Mouse (Mus musculus): ENCODE measurements around the gene Mansc4.

The Mansc4 gene

DNA sequence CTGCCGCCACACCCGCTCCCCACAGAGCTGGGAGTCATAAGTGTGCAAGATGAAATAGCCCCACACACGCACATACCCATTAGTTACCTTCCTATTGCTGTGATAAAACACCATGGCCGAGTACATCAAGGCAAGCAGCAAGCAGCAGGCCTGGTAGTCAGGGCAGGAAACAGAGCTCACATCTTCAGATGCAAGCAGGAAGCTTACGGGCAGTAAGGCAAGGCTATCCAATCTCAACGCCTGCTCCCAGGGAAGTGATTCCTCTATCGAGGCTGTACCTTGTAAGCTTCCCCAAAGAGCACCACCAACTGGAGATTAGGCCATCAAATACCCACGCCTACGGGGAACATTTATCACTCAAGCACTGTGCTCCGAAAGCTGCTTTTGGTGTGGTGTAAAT is 6.9 kb downstream of the Mansc4 start:
- no peak for DNase-seq (ENCODE audit: low read depth, low spot score)

DNA sequence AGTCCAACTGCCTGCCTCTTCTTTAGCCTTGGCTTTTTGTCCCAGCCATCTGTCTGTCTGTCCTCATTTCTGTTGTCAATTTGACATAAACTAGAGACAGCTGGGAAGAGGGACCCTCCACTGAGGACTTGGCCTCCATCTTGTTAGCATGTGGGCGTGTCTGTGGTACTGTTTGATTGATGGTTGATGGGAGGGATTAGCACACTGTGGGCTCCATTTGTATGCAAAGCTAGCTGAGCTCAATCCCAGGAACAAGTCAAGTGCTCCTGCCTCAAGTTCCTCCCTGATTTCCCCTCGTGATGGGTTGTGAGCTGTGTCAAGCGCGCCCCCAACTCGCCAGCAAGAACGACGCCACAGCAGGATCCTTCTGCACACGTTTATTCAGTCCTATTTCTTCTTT is 10.0 kb downstream of the Mansc4 start:
- DNase-seq (ENCODE audit: low read depth, low spot score), result no peak

DNA sequence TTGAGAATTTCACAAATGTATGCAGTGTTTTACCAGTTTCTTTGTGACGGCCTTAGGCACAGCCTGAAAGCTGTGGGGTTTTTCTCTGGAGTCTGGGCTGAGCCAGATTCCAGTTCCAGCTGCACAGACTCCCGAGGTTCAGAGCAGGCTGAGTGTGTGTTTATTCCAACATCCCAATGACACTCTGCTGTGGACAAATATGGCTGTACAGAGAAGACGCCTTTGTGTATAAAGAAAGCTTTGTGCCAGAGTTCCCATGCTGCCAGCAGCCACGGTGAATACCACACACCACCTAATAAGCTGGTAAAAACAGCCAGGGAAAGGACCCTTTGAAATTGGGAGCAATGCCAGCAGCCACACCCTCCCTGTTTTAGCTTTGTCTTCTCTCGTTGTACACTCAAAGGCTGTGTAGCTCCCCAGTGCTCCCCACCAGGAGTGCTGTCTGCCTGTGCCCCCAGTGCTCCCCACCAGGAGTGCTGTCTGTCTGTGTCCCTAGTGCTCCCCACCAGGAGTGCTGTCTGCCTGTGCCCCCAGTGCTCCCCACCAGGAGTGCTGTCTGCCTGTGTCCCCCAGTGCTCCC is 10.9 kb downstream of the Mansc4 start:
- no peak for DNase-seq (ENCODE audit: low read depth, low spot score)

DNA sequence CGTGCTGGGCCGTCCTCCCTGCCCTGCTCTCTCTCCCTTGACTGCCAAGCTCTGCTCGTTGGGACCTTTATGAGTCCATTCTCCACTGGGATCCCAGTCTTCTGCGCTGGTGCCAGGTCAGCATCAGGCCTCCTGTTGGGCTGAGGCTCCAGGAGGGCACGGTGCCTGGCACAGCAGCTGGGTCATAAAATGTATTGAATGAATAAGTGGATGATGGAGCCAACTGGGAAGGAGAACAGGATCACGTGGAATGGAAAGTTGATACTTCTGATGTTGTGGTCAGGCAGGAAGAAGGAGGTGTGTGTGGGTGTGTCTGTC is 21.9 kb downstream of the Mansc4 start:
- no peak for DNase-seq (ENCODE audit: low read depth, low spot score)

DNA sequence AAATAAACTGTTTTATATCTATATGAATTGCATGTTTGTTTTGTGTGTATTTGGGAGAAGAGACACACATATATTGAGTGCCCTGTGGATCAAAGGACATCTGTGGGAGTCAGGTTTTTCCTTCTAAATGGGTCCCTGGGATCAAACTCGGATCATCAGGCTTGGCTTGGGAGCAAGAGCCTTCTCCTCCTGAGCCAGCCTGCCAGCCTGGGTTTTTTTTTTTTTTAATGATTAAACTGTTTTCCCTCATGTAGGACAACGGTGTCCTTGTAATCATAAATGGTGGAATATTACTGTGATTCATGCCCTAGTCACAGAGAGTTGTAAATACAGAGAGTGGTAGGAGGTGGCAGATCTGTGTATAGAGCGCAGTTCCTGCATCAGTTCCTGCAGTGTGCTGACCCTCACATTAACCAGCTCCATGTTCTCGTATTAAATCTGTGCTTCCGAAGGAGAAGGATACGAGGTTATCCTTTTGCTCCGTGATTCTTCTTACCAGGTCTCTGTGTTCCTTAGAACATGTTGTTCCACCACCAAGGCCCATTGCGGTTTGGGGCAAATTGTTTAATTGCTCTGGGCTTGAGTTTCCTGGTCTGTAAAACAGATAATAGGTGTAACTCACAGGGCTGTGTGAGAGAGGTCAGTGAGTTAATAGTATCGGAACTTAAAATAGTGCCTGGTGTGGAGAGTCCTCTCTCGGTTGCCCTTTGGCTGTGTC is 22.4 kb downstream of the Mansc4 start:
- no peak for DNase-seq (ENCODE audit: low read depth, low spot score)

DNA sequence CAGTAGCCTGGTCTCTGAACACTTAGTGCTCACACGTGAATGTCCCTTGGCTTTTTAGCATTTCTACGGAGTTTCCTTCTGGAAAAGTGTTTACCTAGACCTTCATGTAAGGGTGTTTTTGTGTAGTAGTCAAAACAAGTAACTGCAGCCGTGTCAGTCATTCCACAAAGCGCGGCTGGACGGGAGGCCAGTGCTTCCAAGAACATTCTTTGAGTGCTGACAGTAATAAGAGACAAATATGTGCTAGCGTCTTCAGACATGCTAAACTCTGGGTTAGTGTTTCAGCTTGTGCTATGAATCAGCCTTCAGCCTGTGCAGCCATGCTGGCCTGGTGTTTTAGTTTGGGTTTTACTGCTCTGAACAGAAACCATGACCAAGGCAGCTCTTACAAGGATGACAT is 24.1 kb downstream of the Mansc4 start:
- no peak for DNase-seq (ENCODE audit: low read depth, low spot score)

DNA sequence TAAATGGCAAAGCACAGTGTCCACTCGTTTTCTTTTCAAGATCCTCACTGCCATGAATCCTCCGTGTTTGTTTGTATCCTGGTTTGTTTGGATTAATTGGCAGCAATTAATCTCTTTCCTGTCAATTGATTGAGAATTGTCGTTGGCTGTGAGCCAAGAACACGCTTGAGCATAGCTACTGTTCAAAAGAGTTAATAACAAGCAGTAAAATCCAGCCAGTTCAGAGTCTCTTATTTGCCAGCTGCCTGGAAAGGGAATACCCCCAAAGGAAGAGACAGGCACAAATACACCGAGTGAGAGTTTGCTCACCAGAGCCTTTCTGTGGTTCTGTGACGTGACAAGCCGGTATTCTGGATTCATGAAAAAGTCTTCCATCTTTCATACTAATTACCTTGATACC is 24.8 kb downstream of the Mansc4 start:
- no peak for DNase-seq (ENCODE audit: low read depth, low spot score)

DNA sequence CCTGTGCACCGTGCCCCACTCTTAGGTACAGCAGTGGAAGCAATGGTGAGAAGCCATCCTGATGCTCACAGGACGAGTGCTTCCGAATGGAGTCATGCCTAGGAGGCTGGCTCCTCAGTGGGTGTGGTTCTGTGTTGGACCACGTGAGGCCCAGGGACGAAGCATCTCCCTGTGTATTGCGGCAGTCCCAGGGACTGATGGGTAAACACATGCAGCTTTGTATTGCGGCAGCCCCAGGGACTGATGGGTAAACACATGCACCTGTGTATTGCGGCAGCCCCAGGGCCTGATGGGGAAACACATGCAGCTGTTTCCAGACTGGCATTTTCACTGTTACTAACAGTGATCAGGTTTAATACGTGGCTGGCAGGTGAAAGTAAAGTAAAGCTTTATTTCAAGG is 25.2 kb downstream of the Mansc4 start:
- DNase-seq (ENCODE audit: low read depth, low spot score), result no peak

DNA sequence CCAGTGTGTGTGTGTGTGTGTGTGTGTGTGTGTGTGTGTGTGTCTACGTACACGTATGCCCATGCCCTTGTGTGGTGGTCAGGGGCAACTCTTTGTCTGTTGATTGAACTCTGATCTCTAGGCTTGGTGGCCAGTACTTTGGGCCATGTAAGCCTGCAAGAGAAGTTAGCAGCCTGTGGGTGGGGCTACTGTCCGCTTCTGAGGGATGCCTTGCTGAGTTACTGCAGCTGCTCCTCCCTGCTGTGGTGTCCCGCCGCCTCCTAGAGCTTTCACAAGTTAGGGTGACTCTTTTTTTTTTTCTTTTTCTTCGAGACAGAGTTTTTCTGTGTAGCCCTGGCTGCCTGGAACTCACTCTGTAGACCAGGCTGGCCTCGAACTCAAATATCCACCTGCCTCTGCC is 27.5 kb downstream of the Mansc4 start:
- DNase-seq (ENCODE audit: low read depth, low spot score), result no peak

DNA sequence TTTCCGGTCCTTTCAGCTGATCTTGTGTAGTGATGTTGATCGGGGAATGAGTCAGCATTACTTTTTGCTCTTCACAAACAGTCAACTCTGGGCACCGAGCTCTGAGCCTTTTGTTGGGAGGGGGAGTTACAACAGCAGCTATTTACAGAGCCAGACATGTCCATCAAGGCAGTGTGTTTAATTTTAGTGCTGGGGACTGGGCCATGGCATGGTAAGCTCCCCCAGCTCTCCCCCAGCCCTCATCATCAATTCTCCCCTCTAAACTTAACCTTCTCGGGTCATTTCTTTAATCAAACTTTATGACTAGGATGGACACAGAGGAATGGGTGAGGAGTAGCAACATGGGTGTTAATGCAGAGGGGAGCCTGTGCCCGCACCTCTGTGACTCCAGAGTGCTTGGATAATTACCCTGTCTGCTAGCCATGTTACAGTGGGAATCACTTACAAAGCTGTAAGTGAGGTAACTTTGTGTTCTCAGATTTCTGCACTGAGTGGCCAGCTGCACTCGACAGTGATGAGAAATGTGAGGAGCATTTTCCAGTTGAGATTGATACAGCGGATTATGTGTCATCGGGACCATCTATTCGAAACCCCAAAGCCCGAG is 31.4 kb downstream of the Mansc4 start:
- DNase-seq (ENCODE audit: low read depth, low spot score), result no peak

DNA sequence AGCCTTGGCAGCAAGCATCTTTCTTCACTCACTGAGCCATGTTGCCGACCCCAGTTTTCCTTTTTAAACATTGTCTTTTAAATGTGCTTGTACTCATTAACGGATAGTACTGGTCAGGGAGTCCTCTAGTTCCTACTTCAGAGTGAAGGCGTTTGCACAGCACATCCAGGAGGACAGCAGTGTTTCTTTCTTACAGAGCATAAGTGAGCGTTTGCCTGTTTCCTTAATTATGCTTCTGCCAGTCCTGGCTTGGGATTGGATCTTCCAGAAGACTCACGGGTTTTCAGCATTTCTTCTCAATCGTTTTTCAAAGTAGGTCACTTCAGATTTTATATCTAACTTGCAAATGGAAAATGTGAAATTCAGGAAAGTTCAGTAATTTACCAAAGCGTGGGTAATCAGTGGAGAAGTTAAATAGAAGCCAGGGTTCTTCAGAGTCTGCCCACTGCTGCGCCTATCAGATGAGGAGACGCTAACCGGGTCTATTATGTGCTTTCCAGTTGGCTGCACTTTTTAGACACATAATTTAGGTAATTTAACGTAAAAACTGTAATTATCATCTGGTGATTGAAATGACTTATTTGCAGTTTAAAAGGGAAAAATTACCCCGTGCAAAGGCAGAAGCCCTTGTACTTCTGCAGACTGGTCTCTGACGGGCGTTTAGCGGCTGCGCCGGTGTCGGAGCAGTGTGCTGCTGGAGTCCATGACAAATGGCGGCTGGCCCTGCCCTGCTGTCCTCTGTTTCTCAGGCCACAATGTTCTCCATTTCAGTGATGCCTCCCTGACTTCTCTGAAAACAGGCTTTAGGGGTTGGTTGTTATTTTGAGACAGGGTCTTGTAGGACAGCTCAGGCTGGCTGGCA is 32.8 kb downstream of the Mansc4 start:
- DNase-seq (ENCODE audit: low read depth, low spot score), result no peak

DNA sequence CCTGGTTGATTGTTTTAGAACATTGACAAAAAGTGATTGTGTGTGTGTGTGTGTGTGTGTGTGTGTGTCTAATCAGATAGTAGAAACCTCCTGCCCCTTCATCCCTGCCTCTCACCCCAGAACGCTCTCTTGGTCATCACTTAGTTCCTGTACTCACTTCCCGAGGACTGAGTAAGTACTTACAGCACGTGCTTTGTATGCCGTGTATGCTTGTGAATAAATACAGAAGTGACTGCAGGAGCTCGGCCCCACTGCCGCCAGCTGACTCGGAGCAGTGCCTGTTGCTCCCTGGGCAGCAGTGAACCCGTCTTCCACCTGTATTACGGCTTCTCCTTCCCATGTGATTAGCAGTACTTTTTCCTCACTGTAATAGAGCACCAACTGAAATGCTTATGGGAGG is 34.4 kb downstream of the Mansc4 start:
- DNase-seq (ENCODE audit: low read depth, low spot score), result no peak

DNA sequence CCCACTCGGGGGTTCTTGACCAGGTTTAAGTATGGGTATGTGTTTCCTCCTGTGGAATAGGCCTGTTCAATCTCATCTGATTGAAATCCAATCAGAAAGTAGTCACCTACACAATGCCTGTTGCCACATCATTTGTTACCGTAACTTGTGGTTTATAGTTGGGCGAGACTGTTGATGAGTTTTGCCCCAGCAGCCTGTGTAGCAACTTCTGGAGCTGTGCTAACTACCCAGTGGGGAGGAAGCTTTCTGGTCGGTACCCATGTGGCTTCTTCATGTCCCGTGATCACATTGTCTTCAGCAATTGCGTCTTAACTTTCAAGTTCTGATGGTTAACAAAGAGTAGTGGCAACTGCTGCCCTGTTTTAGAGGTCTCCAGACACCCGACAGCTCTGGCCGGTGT is 35.2 kb downstream of the Mansc4 start:
- no peak for DNase-seq (ENCODE audit: low read depth, low spot score)

DNA sequence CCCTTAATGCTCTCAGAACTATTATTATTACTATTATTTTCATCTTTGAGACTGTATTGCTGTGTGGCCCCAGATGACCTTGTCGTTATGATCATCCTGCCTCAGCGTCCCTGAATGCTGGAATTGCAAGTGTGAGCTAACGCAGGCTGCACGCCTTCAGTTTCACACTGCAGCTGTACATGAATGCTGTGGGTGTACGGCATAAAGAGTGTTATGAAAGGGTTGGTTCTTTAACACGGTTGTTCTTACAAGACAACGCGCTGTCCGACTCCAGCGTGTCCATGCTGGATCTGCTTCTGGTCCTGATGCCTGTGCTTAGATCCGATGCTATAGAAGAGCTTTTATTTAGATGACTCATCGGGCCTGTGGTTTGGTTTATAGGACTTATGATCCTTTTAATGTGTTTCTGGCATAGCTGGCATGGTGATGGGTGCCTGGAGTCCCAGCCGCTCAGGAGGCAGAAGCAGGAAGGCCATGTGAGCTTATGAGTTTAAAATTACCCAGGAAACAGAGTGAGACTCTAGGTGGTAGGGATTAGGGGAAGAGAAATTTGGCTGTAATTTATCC is 37.5 kb downstream of the Mansc4 start:
- no peak for DNase-seq (ENCODE audit: low read depth, low spot score)

DNA sequence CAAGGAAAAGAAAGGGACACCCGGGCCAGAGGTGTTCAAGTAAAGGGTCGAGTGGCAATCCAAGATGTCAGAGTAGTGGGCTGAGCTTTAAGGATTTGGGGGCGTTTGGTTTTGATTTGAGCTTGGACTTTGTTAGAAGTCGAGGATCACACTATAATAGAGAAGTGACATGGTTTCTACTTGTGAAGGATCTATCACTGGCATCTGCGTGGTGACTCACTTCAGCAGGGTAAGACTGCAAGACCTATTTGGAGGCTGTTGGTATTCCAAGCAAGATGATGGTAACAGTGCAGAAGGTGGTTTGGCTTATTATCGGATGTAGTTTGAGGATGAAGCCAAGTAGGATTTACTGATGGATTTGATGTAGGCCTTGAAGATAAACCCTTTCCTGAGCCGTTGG is 43.2 kb downstream of the Mansc4 start:
- no peak for DNase-seq (ENCODE audit: low read depth, low spot score)

DNA sequence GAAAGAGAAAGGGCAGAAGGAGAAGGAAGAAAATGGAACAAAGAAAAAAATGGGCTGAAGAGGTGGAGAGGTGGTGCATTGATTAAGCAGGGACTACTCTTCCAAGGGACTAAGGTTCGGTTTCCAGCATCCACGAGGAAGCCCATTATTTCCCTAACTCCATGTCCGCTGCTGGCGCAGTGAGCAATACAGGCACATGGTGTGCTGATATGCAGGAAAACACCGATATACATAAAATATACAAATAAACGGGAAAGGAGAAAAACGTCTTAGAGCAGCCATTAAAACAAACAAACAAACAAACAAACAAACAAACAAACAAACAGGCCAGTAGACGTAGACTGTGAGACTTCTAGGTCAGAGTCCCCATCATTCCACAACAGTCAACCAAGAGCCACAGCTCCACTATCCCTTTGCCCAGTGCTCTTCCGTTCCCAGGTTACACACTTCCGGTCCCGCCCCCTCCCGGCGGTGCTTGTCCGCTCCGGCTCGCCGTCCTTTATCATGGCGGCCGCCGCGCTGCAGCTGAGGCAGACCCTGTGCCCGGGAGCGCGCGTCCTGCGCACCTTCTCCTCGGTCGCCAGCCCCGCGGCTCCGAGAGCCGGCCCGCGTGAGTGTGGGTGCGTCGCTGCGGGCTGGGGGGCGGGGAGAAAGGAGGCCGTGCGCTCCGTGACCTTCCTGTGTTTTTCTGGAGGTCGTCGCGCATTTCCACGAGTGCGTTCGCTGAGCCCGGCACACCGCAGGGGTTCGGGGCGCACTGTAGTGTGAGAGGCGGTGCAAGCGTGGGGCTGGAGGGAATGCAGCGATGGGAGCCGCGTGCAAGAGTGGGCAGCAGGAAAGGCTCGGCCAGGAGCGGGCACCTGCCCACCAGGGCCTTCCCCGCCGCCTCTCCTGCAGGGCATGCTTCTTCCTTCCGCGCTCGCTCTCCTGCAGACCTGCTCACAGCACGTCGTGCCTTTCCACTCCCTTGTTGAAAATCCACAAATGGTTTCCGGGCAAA is 44.2 kb downstream of the Mansc4 start, which contains the start of gene Mrps35:
Gene Mrps35, plus strand, starts transcription at position 474 of the 1,000 bp plus-strand sequence.
- peak; percentile 88 for DNase-seq (ENCODE audit: low read depth, low spot score)

DNA sequence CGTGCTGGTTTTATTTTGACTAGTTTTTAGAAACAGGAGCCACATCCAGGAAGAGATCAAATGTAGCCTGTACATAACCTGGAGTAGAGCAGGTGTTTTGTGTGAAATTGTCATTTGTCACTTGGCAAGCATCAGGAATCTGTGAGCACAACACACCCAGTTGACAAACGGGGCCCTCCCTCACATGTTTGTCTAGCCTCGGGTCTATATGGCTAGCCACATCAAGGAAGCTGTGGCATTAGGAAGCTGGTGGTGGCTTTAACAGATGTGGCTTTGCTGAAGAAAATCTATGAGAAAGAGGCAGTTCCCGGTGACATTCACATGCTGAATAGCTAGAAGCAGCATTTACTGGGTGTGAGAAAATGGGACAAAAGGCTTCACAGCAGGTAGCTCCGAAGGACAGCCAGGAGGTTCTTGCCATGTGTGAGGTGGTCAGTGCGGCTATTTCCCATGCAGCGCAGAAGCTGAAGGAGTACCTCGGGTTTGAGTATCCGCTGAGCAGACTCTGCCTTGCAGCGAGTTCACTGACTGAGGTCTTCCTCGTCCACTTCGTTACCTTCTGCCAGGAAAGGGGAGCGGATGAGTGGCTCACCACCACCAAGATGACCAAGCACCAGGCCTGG is 54.4 kb downstream of the Mansc4 start, which contains the start of gene Rep15:
Gene Rep15, plus strand, starts transcription at position 282 of the 623 bp plus-strand sequence.
- peak; percentile 43 for DNase-seq (ENCODE audit: low read depth, low spot score)

DNA sequence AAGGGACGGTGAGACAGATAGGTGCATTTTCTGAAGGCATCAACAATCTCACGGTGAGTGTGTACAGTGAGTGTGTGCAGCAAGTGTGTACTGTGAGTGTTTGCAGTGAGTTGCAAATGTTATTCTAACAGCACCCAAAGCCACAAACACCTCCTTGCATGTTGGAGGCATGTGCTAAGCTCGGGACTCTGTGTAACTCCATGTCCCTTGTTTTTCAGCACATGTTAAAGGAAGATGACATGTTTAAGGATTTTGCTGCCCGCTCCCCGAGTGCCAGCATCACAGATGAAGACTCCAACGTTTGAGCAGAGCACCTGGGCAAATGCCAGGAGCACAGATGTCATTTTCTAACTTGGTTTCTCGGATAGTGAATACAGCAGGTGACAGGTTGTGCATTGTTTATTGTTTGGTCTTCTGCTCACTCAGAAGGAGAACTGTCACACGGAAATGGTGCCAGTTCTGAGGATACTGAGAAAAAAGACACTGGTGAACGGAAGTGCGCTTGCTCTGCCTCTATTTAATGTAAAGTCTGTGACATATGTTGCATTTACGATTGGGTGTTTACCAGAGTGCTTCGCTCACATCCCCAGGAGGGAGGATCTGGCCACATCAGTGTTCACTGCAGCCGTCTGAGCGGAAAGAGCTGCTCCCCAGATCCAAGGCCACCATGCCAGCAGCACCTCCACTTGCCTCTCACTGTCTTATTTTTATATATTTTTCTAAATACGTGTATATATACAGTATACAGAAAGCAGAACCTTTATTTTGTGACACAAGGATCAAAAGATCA is 56.5 kb downstream of the Mansc4 start:
- DNase-seq (ENCODE audit: low read depth, low spot score), result no peak

DNA sequence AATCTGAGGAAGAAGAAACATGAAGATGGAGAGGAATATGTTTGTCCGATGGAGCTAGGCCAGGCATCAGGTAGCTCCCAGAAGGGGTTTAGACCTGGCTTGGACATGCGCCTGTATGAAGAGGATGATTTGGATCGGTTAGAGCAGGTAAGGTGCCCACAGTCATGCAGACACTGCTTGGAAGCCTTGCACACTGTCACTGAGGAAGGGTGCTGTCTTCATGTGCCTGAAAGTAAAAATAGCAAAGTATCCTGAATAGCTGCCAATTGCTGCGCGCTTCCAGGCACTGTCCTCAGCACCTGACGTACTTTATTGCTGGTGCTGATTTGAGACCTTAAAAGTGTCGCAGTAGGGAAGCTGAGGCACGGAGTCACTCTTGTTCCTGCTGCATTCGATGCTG is 57.2 kb downstream of the Mansc4 start:
- no peak for DNase-seq (ENCODE audit: low read depth, low spot score)
